Mouse (Mus musculus) MEL (cell line): ENCODE measurements at regions not wholly inside any gene's neighbourhood (a gene's known extent, or its start where the extent isn't known, plus 50 kb on each side); places are given as distances from the start of the nearest gene placed in this dataset.

Source experiments
- DNase-seq: peaks from one replicate; pipeline ENCODE4 v3.0.0; 2011; ENCODE audit warnings: low read depth, low spot score
- H3K27ac ChIP-seq: 2 replicates; pipeline ENCODE4 v1.5.1; 2012; ENCODE audit warnings: low read depth, mild to moderate bottlenecking, control low read depth, low read length, moderate library complexity; ENCODE audit not compliant: control insufficient read depth
- H3K27me3 ChIP-seq, 2 experiments: fragments of 150-350 bp in 1 of 2; sonication (generic) in 1 of 2; 2 replicates each; pipeline ENCODE4 v1.6.1; 2012; ENCODE audit warnings: low read length in 2 of 2, mild to moderate bottlenecking in 2 of 2, improper control_type of control experiment in 1 of 2, moderate library complexity in 1 of 2; ENCODE audit not compliant: insufficient read depth in 2 of 2, control insufficient read depth in 1 of 2
- H3K36me3 ChIP-seq, 2 experiments: 2 replicates each; pipeline ENCODE4 v1.6.1; 2012 to 2014; ENCODE audit warnings: low read length in 2 of 2, improper control_type of control experiment in 1 of 2, inconsistent platforms in 1 of 2, mild to moderate bottlenecking in 1 of 2; ENCODE audit not compliant: insufficient read depth in 2 of 2, control insufficient read depth in 1 of 2
- H3K4me1 ChIP-seq, 2 experiments: fragments of 150-350 bp in 1 of 2; sonication (generic) in 1 of 2; 2 replicates each; pipeline ENCODE4 v1.6.1; 2012; ENCODE audit warnings: low read length in 2 of 2, improper control_type of control experiment in 1 of 2, mild to moderate bottlenecking in 1 of 2; ENCODE audit not compliant: insufficient read depth in 2 of 2, control insufficient read depth in 1 of 2
- H3K4me3 ChIP-seq, 2 experiments: fragments of 150-350 bp in 1 of 2; sonication (generic) in 1 of 2; 2 replicates each; pipeline ENCODE4 v1.5.1; 2012; ENCODE audit warnings: low read depth in 2 of 2, low read length in 2 of 2, mild to moderate bottlenecking in 2 of 2, moderate library complexity in 2 of 2, control low read depth in 1 of 2, improper control_type of control experiment in 1 of 2; ENCODE audit not compliant: control insufficient read depth in 1 of 2, insufficient read depth in 1 of 2
- H3K79me2 ChIP-seq: 2 replicates; pipeline ENCODE4 v1.6.1; 2012; ENCODE audit warnings: mild to moderate bottlenecking, low read length, moderate library complexity; ENCODE audit not compliant: control insufficient read depth, poor library complexity, insufficient read depth
- H3K9ac ChIP-seq: 2 replicates; pipeline ENCODE4 v1.6.1; 2012; ENCODE audit warnings: low read depth, mild to moderate bottlenecking, control low read depth, low read length, moderate library complexity; ENCODE audit not compliant: control insufficient read depth, poor library complexity, severe bottlenecking
- H3K9me3 ChIP-seq: fragments of 150-350 bp; sonication (generic); replicated peaks from 2 replicates; pipeline ENCODE4 v1.6.1; 2012; ENCODE audit warnings: mild to moderate bottlenecking, low read length, improper control_type of control experiment, moderate library complexity; ENCODE audit not compliant: insufficient read depth
- BHLHE40 ChIP-seq: IDR thresholded peaks from 2 replicates; pipeline ENCODE4 v1.6.1; 2012; ENCODE audit warnings: low read depth, mild to moderate bottlenecking, inconsistent platforms, low read length, improper control_type of control experiment, borderline replicate concordance
- CHD1 ChIP-seq: IDR thresholded peaks from 2 replicates; pipeline ENCODE4 v1.6.1; 2012; ENCODE audit warnings: low read depth, mild to moderate bottlenecking, inconsistent platforms, low read length, improper control_type of control experiment
- CHD2 ChIP-seq: IDR thresholded peaks from 2 replicates; pipeline ENCODE4 v1.6.1; 2011; ENCODE audit warnings: low read length, improper control_type of control experiment
- CTCF ChIP-seq, 3 experiments: IDR thresholded peaks in 2 of 3; conservative IDR thresholded peaks in 1 of 3; 2 replicates each; pipeline ENCODE4 v1.5.1; 2011 to 2012; ENCODE audit warnings: low read length in 3 of 3, low read depth in 2 of 3, mild to moderate bottlenecking in 2 of 3, improper control_type of control experiment in 1 of 3, inconsistent platforms in 1 of 3, mixed read lengths in 1 of 3, moderate library complexity in 1 of 3; ENCODE audit not compliant: control insufficient read depth in 1 of 3, insufficient read depth in 1 of 3, poor library complexity in 1 of 3, severe bottlenecking in 1 of 3
- E2F4 ChIP-seq: IDR thresholded peaks from 2 replicates; pipeline ENCODE4 v1.6.1; 2011; ENCODE audit warnings: low read depth, low read length, improper control_type of control experiment, borderline replicate concordance
- ELF1 ChIP-seq: IDR thresholded peaks from 2 replicates; pipeline ENCODE4 v1.6.1; 2014; ENCODE audit warnings: low read depth, mild to moderate bottlenecking, inconsistent platforms, low read length, improper control_type of control experiment, moderate library complexity
- GABPA ChIP-seq: IDR thresholded peaks from 2 replicates; pipeline ENCODE4 v1.6.1; 2012; ENCODE audit warnings: low read depth, mild to moderate bottlenecking, inconsistent platforms, low read length, improper control_type of control experiment, moderate library complexity
- GATA1 ChIP-seq: IDR thresholded peaks from 2 replicates; pipeline ENCODE4 v1.6.1; 2011; ENCODE audit warnings: low read depth, low read length, improper control_type of control experiment
- JUND ChIP-seq: IDR thresholded peaks from 2 replicates; pipeline ENCODE4 v1.6.1; 2011; ENCODE audit warnings: low read depth, mild to moderate bottlenecking, improper control_type of control experiment, low read length
- KAT2A ChIP-seq: conservative IDR thresholded peaks from 2 replicates; pipeline ENCODE4 v1.6.1; 2012; ENCODE audit warnings: low read depth, low read length, improper control_type of control experiment, inconsistent platforms
- MAFK ChIP-seq: IDR thresholded peaks from 2 replicates; pipeline ENCODE4 v1.6.1; 2011; ENCODE audit warnings: low read depth, mild to moderate bottlenecking, low read length, improper control_type of control experiment, borderline replicate concordance
- MAX ChIP-seq: IDR thresholded peaks from 2 replicates; pipeline ENCODE4 v1.6.1; 2011; ENCODE audit warnings: low read length, improper control_type of control experiment
- MXI1 ChIP-seq: IDR thresholded peaks from 2 replicates; pipeline ENCODE4 v1.6.1; 2011; ENCODE audit warnings: mild to moderate bottlenecking, low read depth, low read length, improper control_type of control experiment
- POLR2A ChIP-seq, 2 experiments: IDR thresholded peaks; 2 replicates each; pipeline ENCODE4 v1.6.1; 2011 to 2012; ENCODE audit warnings: low read length in 2 of 2, mild to moderate bottlenecking in 2 of 2, control low read depth in 1 of 2, improper control_type of control experiment in 1 of 2, low read depth in 1 of 2, moderate library complexity in 1 of 2; ENCODE audit not compliant: control insufficient read depth in 1 of 2, insufficient read depth in 1 of 2, poor library complexity in 1 of 2
- POLR2AphosphoS2 ChIP-seq: IDR thresholded peaks from 2 replicates; pipeline ENCODE4 v1.6.1; 2011; ENCODE audit warnings: low read length, improper control_type of control experiment
- POLR2AphosphoS5 ChIP-seq: IDR thresholded peaks from 2 replicates; pipeline ENCODE4 v1.6.1; 2012; ENCODE audit warnings: low read depth, borderline replicate concordance, mild to moderate bottlenecking, inconsistent platforms, low read length, moderate library complexity, mixed read lengths
- RAD21 ChIP-seq: IDR thresholded peaks from 2 replicates; pipeline ENCODE4 v1.6.1; 2011; ENCODE audit warnings: mild to moderate bottlenecking, low read depth, low read length, improper control_type of control experiment
- SIN3A ChIP-seq: IDR thresholded peaks from 2 replicates; pipeline ENCODE4 v1.6.1; 2012; ENCODE audit warnings: low read length, improper control_type of control experiment, inconsistent platforms
- TAL1 ChIP-seq: IDR thresholded peaks from 2 replicates; pipeline ENCODE4 v1.6.1; 2012; ENCODE audit warnings: mild to moderate bottlenecking, inconsistent platforms, low read length, moderate library complexity, mixed read lengths
- TCF12 ChIP-seq: IDR thresholded peaks from 2 replicates; pipeline ENCODE4 v1.6.1; 2014; ENCODE audit warnings: low read depth, mild to moderate bottlenecking, inconsistent platforms, low read length, improper control_type of control experiment, moderate library complexity
- UBTF ChIP-seq: IDR thresholded peaks from 2 replicates; pipeline ENCODE4 v1.6.1; 2012; ENCODE audit warnings: low read depth, mild to moderate bottlenecking, inconsistent platforms, low read length, improper control_type of control experiment, moderate library complexity, borderline replicate concordance; ENCODE audit not compliant: insufficient read depth
- ZC3H11A ChIP-seq: IDR thresholded peaks from 2 replicates; pipeline ENCODE4 v1.6.1; 2012; ENCODE audit warnings: low read depth, mild to moderate bottlenecking, inconsistent platforms, low read length, improper control_type of control experiment
- ZMIZ1 ChIP-seq: IDR thresholded peaks from 2 replicates; pipeline ENCODE4 v1.6.1; 2012; ENCODE audit warnings: low read depth, mild to moderate bottlenecking, inconsistent platforms, low read length, improper control_type of control experiment, moderate library complexity

DNA sequence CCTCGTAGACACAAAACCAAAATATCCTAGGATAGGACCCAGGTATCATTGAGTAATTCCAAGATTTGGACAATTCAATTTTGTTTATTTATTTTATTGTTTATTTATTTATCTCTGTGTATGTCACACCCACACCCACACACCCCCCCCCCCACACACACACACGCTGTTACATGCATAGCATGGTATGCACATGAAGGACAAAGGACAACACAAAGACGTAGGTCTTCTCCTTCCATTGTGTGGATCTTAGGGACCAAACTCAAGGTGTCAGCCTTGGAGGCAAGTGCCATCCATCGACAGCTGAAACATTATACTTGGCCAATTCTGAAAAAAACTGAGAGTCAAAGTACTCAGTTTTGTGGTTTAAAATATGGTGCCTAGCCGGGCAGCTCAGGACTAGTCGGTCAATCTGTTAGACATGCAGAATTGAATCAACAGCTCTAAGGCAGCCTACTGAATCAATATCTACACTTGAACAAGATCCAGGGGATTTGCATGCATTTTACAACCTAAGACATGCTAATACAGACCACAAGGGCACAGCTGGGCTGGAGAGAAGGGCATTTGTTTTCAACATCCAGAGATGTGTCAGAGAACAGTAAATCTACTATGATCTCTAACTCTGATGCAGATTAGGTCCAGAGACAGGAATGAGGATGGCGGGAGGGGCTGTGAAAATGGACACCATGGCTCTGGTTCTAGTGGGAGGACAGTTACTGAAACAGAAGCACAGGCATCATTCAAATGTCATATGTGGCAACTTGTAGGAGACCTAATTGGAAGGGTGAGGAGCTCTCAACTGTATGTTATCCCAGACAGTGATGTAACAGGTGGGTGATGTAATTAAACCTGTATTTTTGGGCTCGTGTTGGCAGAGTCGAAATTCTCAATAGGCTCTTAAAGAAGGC is 143.9 kb upstream of the Adgrl2 start:
- H3K4me1 ChIP-seq = no peaks in the 10 kb centered on the region
- H3K36me3 ChIP-seq = no peaks in the 10 kb centered on the region
- no peaks in the 10 kb centered on the region; the same call in 1 of the 2 replicates for H3K79me2 ChIP-seq
- no peak overlapping the region for H3K9ac ChIP-seq
- no peak for DNase-seq
- no peaks in the 10 kb centered on the region for H3K9me3 ChIP-seq
- TF ChIP-seq UBTF = no peak
- TF ChIP-seq BHLHE40 = no peak
- no peak for TF ChIP-seq CHD1
- H3K4me3 ChIP-seq = no peak overlapping the region
- H3K27me3 ChIP-seq = no peaks in the 10 kb centered on the region
- H3K27ac ChIP-seq = no peak overlapping the region

DNA sequence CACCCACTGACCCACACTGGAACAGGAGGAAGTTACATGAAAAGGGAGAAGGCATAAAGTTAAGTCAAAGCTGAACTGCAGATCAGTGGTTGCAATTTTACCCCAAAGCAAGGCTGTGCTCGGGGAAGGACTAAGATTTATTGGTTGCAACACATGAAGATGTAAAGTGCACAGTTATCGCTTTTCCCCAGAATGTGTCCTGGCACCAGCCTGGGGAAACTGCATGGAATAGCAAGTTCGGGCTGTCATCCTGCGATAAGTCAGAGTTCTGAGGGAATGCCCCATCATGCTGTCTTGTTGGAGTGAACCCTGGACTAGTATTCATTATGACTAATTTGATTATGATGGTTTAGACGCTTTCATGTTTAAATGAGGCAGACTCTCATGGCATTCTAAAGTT is 128.5 kb upstream of the Adgrl2 start:
- DNase-seq = no peak
- H3K36me3 ChIP-seq = no peaks in the 10 kb centered on the region

DNA sequence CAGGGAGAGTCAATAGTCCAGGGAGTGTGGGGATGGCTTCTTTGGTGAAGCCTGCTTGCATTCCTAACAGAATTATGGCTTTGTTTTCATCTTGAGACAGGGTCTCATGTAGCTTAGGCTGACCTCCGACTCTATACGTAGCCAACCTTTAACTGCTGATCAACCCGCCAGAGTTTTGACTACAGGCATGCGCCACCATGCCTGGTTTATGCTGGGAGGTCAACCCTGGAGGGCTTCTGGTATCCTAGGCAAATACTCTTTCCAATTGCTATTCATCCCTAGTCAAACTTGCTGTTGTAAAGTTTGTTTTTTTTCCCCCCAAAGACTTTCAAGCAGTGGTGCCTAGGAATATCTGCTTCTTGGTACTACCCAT is 127.3 kb upstream of the Adgrl2 start:
- H3K27ac ChIP-seq = no peak overlapping the region
- H3K4me1 ChIP-seq = 0 out of 4 replicates have a peak, but pooled peaks cover 0 to under 1% of the 10 kb centered on the region in 2 experiments
- no peaks in the 10 kb centered on the region for H3K79me2 ChIP-seq
- no peaks in the 10 kb centered on the region for H3K36me3 ChIP-seq
- H3K9ac ChIP-seq = no peak overlapping the region
- H3K27me3 ChIP-seq = no peaks in the 10 kb centered on the region
- no peak overlapping the region for H3K4me3 ChIP-seq
- no peak for DNase-seq
- no peak for TF ChIP-seq KAT2A
- TF ChIP-seq POLR2AphosphoS2 = no peak
- no peak for TF ChIP-seq JUND
- no peak for TF ChIP-seq CTCF (IDR thresholded peaks at IDR 0.05 in 2 of 3, conservative IDR thresholded peaks at IDR 0.05 in 1 of 3; ENCODE audit: control insufficient read depth in 1 of 3, insufficient read depth in 1 of 3, low read depth in 2 of 3, low read length in 3 of 3, poor library complexity in 1 of 3, severe bottlenecking in 1 of 3)
- no peak for TF ChIP-seq POLR2A (IDR thresholded peaks at IDR 0.05; ENCODE audit: control insufficient read depth in 1 of 2, insufficient read depth in 1 of 2, low read depth in 1 of 2, low read length in 2 of 2, poor library complexity in 1 of 2)
- TF ChIP-seq RAD21 = no peak
- TF ChIP-seq ZMIZ1 = no peak
- TF ChIP-seq POLR2AphosphoS5 = no peak
- TF ChIP-seq GATA1 = no peak
- TF ChIP-seq E2F4 = no peak
- no peak for TF ChIP-seq MAX
- no peak for TF ChIP-seq CHD1
- no peak for TF ChIP-seq MXI1
- no peak for TF ChIP-seq SIN3A
- TF ChIP-seq CHD2 = no peak
- no peak for TF ChIP-seq GABPA
- no peak for TF ChIP-seq TAL1
- no peak for TF ChIP-seq TCF12
- no peak for TF ChIP-seq ELF1
- no peak for TF ChIP-seq ZC3H11A
- H3K9me3 ChIP-seq = no peaks in the 10 kb centered on the region

More for the DNA sequence above, 128.5 kb upstream of the Adgrl2 start:
- H3K9ac ChIP-seq = no peak overlapping the region
- TF ChIP-seq MAFK = no peak
- no peaks in the 10 kb centered on the region for H3K4me1 ChIP-seq
- no peak overlapping the region for H3K27ac ChIP-seq
- no peaks in the 10 kb centered on the region for H3K27me3 ChIP-seq
- no peaks in the 10 kb centered on the region for H3K9me3 ChIP-seq
- H3K79me2 ChIP-seq = no peaks in the 10 kb centered on the region
- no peak overlapping the region for H3K4me3 ChIP-seq
